Mouse (Mus musculus): ENCODE data around the gene Bckdk.
"Not testable (repeated sequence)": the region's sequence is repeated elsewhere in the genome, so short reads cannot be mapped to it uniquely, and the experiment has no call there.

Bckdk gene

DNA sequence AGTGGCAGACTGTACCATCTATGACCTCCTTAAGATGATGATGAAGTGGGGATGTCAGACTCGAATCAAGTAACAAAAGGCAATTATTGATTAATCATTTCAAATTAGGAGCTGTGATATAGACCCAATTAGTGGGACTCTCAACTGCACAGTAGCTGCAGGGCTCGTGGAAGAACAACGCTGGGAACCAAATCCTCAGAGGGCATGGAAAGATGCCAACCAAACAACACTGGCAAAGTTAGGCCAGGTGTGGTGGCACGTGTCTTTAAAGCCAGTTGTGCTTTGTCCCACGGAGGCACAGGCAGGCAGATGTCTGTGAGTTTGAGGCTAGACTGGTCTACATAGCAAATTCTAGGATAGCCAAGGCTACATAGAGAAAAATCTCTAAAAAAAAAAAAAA is 26.8 kb downstream of the Bckdk start:
- no peak for DNase-seq (ENCODE audit: low read depth)

DNA sequence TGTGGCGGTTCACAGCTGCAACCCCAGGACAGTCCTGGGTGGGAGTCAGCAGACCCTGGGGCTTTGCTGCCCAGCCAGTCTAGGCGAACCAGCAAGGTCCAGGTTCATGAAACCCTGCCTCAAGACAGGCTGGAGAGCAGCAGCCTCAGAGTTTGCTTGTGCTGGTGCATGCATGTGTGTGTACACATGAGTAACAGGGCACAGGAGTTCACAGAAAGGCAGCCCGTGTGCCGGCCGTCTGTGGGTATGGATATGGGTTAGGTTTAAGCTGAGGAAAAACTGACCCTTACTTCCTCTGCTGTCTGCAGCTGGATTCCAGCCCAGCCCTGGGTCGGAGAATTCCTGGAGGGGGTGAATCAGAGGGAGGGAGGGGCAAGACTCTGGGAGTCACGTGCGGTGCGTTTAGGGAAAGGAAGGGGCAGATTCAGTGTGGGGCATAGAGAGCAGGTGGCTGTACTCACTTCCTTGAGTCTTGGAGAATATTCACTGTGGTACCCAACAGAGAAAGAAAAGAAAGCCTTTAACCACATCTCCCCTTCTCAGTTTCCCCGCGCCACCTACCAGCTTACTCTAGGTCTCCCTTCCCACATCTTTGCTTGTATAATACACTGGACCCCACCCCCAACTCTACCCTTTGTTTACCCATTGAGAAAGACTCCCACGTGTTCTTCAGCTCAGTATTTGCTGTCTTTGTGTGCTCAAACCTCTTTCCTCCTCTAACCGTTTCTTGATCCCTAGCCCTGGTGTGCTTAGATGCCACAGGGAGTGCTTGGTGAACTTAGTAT is 27.7 kb downstream of the Bckdk start:
- DNase-seq (ENCODE audit: low read depth) = no peak

- no peak for DNase-seq (ENCODE audit: low read depth)
These were observed 28.6 kb downstream of the Bckdk start for GRCm38 (mm10) chr7:127932273-127933031.

DNA sequence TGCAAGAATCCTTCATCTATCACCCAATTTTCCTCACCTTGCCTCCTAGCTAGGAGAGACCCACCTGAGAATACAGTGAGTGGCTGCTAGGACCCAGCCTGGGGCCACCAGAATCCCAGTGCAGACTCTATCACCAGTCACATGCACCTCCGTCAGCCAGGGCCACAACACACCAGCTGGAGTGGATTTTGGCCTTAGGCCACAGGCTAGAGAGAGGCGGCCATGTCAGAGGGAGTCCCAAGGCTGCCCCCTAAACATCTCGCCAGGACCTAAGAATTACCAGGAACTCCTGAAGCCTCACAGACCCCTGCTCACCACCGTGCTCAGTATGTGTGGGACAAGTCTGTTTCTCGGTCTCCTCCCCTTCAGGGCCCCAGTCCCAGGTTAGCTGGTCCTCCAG is 30.2 kb downstream of the Bckdk start:
- no peak for DNase-seq (ENCODE audit: low read depth)

DNA sequence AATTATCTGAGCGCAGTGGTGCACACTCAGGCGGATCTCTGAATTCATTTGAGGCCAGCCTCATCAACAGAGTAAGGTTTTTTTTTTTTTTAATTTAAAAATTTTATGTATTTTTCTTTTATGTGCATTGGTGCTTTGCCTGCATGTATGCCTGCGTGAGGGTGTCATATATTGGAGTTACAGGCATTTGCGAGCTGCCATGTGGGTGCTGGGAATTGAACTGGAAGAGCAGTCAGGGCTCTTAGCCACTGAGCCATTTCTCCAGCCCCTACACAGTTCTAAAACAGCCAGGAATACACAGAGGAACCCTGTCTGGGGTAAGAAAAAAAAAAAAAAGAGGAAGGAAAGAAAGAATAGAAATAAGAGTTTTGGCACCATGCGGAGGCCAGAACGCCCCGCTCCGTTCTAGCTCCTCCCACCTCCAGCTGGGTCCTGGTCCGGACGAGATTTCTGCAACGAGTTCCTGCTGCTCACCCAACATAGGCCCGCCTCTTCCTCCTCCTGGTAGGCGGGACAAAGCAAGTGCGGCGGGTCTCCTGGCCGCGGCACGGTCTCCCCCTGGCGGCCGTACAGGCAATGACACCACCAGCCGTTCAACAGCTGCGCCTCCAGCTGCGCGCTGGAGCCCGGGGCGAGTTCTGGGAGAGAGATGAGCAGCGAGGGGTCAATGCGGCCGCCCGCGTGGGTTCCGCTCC is 31.3 kb downstream of the Bckdk start:
- peak; percentile 86 for DNase-seq (ENCODE audit: low read depth)

DNA sequence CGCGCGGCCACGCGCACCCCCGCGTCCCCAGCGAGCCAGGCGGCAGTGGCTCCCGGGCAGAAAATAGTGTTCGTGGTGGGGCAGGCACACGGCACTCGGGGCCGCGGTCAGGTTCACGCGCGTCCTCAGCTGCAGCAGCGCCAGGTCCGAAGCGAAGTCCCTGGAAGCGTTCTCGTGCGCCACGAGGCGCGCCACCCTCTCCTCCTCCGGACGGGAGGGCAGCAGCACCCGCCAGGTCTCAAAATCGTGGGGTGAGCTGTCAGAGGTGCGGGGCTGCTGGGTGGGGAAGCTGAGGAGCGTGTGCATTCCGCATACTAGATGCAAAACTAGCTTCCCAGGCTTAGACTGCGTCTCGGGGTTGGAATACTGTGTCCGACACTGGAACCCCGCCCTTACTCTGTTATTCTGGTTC is 31.9 kb downstream of the Bckdk start:
- no peak for DNase-seq (ENCODE audit: low read depth)

GRCm38 (mm10) chr7:127936216-127936884 is 32.5 kb downstream of the Bckdk start:
- DNase-seq (ENCODE audit: low read depth) = no peak

DNA sequence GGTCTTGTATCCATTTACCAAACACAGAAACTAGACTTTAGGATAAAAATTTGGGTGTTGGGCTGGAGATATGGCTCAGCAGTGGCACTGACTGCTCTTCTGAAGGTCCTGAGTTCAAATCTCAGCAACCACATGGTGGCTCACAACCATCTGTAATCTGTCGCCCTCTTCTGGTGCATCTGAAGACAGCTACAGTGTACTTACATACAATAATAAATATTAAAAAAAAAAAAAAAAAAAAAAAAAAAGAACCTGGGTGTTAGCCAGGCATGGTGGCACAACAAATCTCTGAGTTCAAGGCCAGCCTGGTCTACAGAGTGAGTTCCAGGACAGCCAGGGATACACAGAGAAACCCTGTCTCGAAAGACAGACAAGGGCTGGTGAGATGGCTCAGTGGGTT is 38.2 kb downstream of the Bckdk start:
- DNase-seq (ENCODE audit: low read depth) = not testable (repeated sequence)

GRCm38 (mm10) chr7:127944614-127945013 is 40.7 kb downstream of the Bckdk start:
- no peak for DNase-seq (ENCODE audit: low read depth)

GRCm38 (mm10) chr7:127946470-127947023 is 42.7 kb downstream of the Bckdk start, which contains the start of gene Prss36:
Gene Prss36 (minus strand): TSS chr7:127946725.
- DNase-seq (ENCODE audit: low read depth) = no peak

DNA sequence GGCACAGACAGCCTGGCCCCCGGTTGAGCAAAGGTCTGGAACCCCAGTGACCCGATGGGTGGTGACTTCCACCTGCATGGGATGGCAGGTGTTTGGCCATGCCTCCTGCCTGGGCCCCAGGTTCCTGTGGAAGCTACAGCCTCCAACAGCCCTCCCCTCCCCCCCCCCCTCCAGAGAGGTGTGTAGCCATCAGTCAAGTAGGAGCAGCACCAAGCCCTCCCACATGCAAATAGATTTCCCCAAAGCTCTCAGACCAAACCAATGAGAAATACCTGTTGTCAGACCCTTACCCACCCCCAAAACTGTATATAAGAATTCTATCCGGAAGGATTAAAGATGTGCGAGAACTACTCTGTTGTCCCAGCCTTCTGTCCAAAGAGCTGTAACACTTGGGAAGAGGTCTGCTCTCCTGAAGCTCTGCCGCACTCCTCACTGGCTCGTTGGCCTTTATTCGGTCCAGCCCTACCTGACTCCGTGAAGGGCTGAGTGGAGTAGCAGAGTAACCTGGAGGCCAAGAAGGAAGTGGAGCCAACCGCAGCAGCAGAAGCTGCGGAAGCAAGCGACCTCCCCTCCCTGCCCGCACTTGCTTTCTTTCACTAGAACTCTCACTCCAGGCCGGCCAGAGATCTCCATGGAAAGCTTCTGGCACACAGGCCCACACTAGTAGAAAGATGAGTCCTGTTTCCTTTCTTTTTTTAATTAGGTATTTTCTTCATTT is 49.1 kb downstream of the Bckdk start:
- no peak for DNase-seq (ENCODE audit: low read depth)

GRCm38 (mm10) chr7:127959364-127959763 is 55.5 kb downstream of the Bckdk start:
- no peak for DNase-seq (ENCODE audit: low read depth)
